Mouse (Mus musculus): ENCODE results near the gene Nfe2.

Gene Nfe2

DNA sequence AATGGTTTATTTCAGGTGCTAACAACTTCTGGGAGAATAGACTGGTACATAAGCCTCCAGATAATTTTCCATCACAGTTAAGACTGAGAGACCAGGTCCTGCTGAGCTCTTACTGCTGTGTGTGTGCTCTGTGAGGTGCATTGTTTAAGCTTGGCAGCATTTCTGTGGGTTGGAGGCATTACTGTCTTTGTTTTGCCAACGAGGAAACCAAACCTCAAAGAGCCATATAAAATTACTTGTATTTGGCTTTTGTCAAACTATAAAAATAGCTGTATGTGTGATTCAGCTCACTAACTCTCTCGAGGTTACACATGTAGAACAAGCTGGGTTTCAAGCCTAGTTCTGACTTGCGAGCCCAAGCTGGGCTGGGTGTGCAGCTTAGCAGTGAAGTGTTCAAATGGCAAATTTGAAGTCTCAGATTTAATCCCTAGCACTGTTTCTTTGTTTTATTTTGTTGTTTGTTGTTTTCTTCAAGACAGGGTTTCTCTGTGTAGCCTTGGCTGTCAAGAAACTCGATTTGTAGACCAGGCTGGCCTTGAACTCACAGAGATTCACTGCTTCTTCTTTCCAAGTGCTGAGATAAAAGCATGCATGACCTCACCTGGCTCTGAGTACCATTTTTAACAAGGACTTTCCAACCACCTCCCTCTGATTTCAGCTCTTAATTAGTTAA lies 34.6 kb upstream of the Nfe2 start:
- CTCF ChIA-PET = interaction anchor here (0.6 to 0.7 kb wide), 3 partner anchors 12 to 35 kb away, joined by 3 to 7 read pairs (median 3); no protein-coding TSS in a partner anchor

- CTCF ChIA-PET = no interaction called here
These were observed 32.6 kb upstream of the Nfe2 start for GRCm38 (mm10) chr15:103290843-103291242.

DNA sequence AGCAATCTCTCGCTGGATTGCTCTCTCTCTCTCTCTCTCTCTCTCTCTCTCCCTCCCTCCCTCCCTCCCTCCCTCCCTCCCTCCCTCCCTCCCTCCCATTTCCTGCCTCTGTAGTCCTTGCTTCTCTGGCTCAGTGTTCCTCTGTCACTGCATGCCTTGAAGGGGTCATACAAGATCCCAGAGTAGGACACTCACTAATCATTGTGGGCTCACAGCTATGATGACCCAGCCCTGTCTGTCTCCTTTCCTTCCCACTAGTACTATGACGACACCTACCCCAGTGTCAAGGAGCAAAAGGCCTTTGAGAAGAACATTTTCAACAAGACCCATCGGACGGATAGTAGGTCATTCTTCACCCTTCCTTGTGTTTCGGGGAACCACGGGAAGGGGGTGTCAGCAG lies 32.2 kb upstream of the Nfe2 start:
- CTCF ChIA-PET = no interaction called here

- CTCF ChIA-PET = no interaction called here
These were observed 31.4 kb upstream of the Nfe2 start for GRCm38 (mm10) chr15:103289600-103289999.

- CTCF ChIA-PET = no interaction called here
These were observed 27.7 kb upstream of the Nfe2 start for GRCm38 (mm10) chr15:103285778-103286417.

DNA sequence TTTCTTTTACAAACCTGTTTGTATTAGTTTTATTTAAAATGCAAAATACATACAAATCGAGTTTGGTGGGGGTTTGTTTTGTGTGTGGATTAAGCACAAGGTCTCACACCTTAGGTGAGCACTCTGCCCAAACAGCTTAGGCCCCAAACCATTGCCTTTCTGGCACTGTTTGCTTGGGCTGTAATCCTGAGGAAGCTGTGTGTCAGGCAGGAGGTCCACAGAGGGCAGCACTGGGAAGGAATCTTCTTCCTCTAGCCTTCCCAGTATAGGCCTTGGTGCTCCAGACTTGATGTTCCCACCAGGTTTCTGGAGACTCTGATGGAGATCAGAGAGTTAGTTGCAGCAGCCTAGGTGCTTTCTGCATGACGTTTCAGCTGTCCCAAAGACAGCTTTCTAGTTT lies 26.4 kb upstream of the Nfe2 start:
- CTCF ChIA-PET = interaction anchor here (1.0 to 1.3 kb wide), 2 partner anchors 13 to 39 kb away, joined by 4 to 5 read pairs; partner anchors contain the start of gene Copz1

GRCm38 (mm10) chr15:103284066-103284465 lies 25.9 kb upstream of the Nfe2 start:
- CTCF ChIA-PET = interaction anchor here (1.0 to 1.3 kb wide), 2 partner anchors 12 to 39 kb away, joined by 4 to 5 read pairs; partner anchors contain the start of gene Copz1

DNA sequence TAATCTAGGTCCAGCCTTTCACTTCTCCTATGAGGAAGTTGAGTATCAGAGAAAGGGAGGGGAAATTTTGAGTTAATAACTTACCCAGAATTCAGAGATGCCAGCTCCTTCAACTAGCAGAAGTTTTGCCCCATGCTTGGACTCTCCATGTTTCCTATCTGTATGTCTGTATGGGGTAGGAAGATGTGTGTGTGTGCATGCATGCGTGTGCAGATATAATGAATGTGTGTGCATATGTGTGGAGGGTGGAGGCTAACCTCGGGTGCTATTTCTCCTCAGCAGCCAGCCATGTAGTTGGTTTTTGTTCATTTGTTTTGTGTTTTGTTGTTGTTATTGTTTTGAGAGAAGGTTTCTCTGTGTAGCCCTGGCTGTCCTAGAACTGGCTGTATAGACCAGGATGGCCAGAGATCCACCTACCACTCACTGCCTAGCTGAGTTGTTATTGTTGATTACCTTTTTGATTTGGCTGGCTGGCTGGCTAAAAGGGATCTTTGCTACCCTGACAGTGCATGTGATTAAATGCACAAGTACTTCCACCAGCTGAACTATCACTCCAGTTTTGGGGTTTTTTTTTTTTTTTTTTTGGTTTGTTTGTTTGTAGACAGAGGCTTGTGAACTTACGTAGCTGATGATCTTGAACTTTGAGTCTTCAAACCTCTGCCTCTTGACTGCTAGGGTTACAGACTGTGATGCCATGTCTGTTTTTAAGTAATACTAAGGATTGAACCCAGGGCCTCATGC lies 23.4 kb upstream of the Nfe2 start:
- CTCF ChIA-PET = interaction anchor here (0.6 kb wide), 5 partner anchors 11 to 345 kb away, joined by 3 to 9 read pairs (median 4); partner anchors contain the start of gene Hoxc12

GRCm38 (mm10) chr15:103280817-103281464 lies 22.7 kb upstream of the Nfe2 start:
- CTCF ChIA-PET = interaction anchor here (0.6 to 0.9 kb wide), 4 partner anchors 12 to 43 kb away, joined by 4 to 12 read pairs (median 6); partner anchors contain the start of gene Gpr84

DNA sequence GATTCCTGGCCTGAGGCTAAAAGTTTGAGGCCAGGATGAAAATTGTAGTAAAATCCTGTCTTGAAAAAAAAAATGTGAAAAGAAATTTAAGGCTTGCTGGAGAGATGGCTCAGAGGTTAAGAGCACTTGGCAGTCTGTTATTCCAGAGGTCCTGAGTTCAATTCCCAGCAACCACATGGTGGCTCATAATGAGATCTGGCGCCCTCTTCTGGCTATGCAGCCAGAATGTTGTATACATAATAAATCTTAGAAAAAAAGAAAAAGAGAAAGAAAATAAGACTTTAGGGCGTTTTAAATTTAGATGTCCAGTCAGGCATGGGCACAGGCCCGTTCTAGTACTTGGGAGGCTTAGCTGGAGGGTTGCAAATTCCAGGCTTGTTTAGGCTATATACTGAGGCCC lies 21.5 kb upstream of the Nfe2 start:
- CTCF ChIA-PET = no interaction called here

GRCm38 (mm10) chr15:103277949-103278348 lies 19.7 kb upstream of the Nfe2 start:
- CTCF ChIA-PET = no interaction called here

DNA sequence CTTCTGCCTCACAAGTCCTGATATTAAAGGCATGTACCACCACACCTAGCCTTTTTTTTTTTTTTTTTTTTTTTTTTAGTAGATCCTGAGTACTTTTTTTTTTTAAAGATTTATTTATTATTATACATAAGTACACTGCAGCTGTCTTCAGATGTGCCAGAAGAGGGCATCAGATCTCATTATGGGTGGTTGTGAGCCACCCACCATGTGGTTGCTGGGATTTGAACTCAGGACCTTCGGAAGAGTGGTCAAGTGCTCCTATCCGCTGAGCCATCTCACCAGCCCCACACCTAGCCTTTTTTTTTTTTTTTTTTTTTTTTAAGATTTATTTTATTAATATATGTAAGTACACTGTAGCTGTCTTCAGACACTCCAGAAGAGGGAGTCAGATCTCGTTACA lies 17.7 kb upstream of the Nfe2 start:
- CTCF ChIA-PET = interaction anchor here (0.6 kb wide), 2 partner anchors 38 to 806 kb away, joined by 3 to 5 read pairs; no protein-coding TSS in a partner anchor

DNA sequence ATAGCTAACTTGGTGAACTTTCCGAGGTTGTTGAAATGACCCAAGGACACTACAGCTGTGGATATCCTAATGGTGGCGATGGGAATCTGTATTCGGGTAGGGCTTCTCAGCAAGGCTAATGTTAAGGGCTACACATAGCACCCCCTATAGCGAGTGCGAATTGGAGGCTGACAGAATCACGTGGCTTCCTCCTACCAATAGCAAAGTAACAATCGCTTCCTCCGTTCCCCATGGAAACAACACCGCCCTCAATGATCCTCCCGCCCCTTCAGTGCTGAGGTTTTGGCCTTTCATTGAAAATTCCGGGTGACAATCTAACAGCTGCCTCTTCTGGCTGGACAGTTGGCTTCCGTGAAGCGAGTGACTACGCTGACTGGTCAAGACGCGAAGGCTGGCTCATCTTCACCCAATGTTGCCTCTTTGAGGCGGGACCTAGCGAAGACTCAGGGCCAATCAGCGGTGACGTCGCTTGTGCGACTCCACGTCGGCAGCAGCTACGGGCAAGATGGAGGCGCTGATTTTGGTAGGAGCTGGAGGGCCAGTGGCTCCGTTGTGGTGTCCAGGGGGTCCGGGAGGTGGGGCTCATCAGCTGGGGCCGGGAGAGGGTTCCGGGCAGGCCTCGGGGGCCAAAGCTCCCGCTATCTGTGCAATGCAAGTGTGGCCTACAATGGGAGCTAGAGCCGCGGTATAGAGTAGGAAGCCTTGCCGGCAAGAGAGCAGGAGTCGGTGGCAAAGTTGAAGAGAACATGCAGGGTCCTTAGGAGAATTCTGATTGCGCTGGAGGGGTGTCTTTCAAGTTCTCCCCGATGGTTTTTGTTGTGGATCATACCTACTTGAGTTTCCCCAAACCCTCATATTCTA lies 14.4 kb upstream of the Nfe2 start, which contains the start of gene Copz1:
Copz1 (plus strand) TSS at position 296 of the 861 bp plus-strand sequence.
- CTCF ChIA-PET = interaction anchor here (0.7 to 1.4 kb wide), 2 partner anchors 10 to 12 kb away, joined by 3 to 4 read pairs; no protein-coding TSS in a partner anchor

- CTCF ChIA-PET = no interaction called here
These were observed 10.7 kb upstream of the Nfe2 start for GRCm38 (mm10) chr15:103268903-103269302.

GRCm38 (mm10) chr15:103264794-103265193 lies 6.6 kb upstream of the Nfe2 start:
- CTCF ChIA-PET = no interaction called here

- CTCF ChIA-PET = no interaction called here
These were observed 1.8 kb upstream of the Nfe2 start for GRCm38 (mm10) chr15:103259989-103260388.

- CTCF ChIA-PET = no interaction called here
These were observed 959 bp upstream of the Nfe2 start for GRCm38 (mm10) chr15:103259162-103259561.

DNA sequence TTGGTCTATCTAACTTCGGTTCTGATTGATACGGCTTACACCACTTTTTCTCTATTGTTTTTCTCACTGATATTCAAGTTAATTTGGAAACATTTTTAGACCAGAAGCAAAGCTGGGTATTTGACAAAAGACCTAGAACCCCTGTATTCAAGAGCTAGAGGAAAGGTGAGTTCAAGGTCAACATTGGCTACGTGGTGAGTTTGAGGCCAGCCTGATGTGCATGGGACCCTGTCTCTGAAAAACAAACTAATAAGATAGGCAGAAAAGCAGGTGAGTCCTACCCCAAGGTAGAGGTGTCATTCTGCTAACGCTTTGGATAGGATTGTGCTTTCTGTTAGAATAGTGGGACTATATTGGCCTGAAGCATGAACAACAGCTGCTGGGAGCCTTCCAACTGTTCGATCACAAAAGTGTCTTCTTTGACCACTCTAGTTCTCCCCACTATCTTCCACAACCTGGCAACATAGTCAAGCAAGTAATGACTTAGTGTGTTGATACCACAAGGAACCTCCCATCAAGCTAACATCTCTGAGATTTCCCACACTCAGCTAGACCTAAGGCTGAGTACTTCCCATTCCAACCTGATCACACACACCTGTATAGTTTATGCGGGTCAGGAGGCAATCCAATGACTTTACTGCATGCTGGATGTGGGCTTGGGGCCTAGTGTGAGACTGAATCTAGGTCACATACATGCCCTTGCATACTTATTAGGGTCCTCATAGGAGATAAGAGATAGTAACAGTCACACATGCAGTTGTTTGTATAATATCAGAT lies 1.8 kb downstream of the Nfe2 start:
- CTCF ChIA-PET = no interaction called here

- CTCF ChIA-PET = no interaction called here
These were observed 3.0 kb downstream of the Nfe2 start for GRCm38 (mm10) chr15:103255169-103255568.

- CTCF ChIA-PET = interaction anchor here (0.9 kb wide), 1 partner anchor 11 kb away, joined by 3 read pairs; no protein-coding TSS in a partner anchor
These were observed 4.9 kb downstream of the Nfe2 start for GRCm38 (mm10) chr15:103253352-103253751.
